Comparison of ENCODE assay signal across 7 mouse cellular contexts in genomic region chr5:93266883-93267704, GRCm38 (mm10). TPM values are rescaled to one million over a fixed set of nuclear protein-coding genes. Genes with fewer than 3 reads are reported as not detected.
A peak's percentile ranks its signal among the peaks of the same experiment; 100 is the strongest.
DNase-seq lines count a peak whose midpoint lies in the region; ATAC-seq lines count a peak whose summit lies in the region.

Ccng2 (plus strand) TSS chr5:93267257.

- H3K4me1 ChIP-seq in embryonic facial prominence, embryonic 12.5 days, result peaks cover 13% of the 10 kb centered on the region
- peaks cover 7% of the 10 kb centered on the region; the same call in 1 of the 2 replicates for H3K4me1 ChIP-seq in limb, embryonic 11.5 days (ENCODE audit: control insufficient read depth, insufficient read depth, low read length)
- H3K4me1 ChIP-seq in midbrain, embryonic 14.5 days (ENCODE audit: control insufficient read depth, insufficient read depth, low read length), result peaks cover 21% of the 10 kb centered on the region

- H3K4me3 ChIP-seq in embryonic facial prominence, embryonic 12.5 days, result peak within 1 kb of the TSS; percentile 83
- H3K4me3 ChIP-seq in limb, embryonic 11.5 days (ENCODE audit: low read depth, low read length), result peak within 1 kb of the TSS; percentile 95
- peak within 1 kb of the TSS; percentile 99 for H3K4me3 ChIP-seq in midbrain, embryonic 14.5 days (replicated peaks; ENCODE audit: low read depth, low read length)

- no peaks in the 10 kb centered on the region for H3K27me3 ChIP-seq in embryonic facial prominence, embryonic 12.5 days
- H3K27me3 ChIP-seq in limb, embryonic 11.5 days (ENCODE audit: control insufficient read depth, insufficient read depth, low read length), result no peaks in the 10 kb centered on the region
- H3K27me3 ChIP-seq in midbrain, embryonic 14.5 days (ENCODE audit: control insufficient read depth, insufficient read depth, low read length), result no peaks in the 10 kb centered on the region

- peak; percentile 93 for DNase-seq in adrenal gland, postnatal 25 days
- peak; percentile 100 for DNase-seq in heart, adult 11 months
- peak; percentile 96 for DNase-seq in kidney, adult 18-20 months
- peak; percentile 94 for DNase-seq in limb, embryonic 11.5 days (ENCODE audit: low spot score)
- DNase-seq in midbrain, embryonic 14.5 days, result peak; percentile 98
- peak; percentile 90 to 93 for DNase-seq in spleen, adult 18-20 months

- WGBS in embryonic facial prominence, embryonic 12.5 days, result under 1% methylated on average over 54 of the region's 54 CpGs
- 1% methylated on average over 54 of the region's 54 CpGs for WGBS in limb, embryonic 11.5 days
- WGBS in midbrain, embryonic 14.5 days, result under 1% methylated on average over 54 of the region's 54 CpGs

- H3K9me3 ChIP-seq in embryonic facial prominence, embryonic 12.5 days, result no peaks in the 10 kb centered on the region
- no peaks in the 10 kb centered on the region for H3K9me3 ChIP-seq in limb, embryonic 11.5 days (ENCODE audit: control insufficient read depth, low read length)
- H3K9me3 ChIP-seq in midbrain, embryonic 14.5 days (ENCODE audit: control insufficient read depth, low read length), result no peaks in the 10 kb centered on the region

- peak; percentile 94 for ATAC-seq in embryonic facial prominence, embryonic 12.5 days (ENCODE audit: insufficient number of reproducible peaks, insufficient read depth, low FRiP score, low TSS enrichment)
- peak; percentile 97 for ATAC-seq in limb, embryonic 11.5 days (ENCODE audit: insufficient number of reproducible peaks, low FRiP score, low TSS enrichment, low read depth)
- peak; percentile 96 for ATAC-seq in midbrain, embryonic 14.5 days (ENCODE audit: low FRiP score, low TSS enrichment)

- H3K36me3 ChIP-seq in embryonic facial prominence, embryonic 12.5 days, result peaks cover 24% of the 10 kb centered on the region
- H3K36me3 ChIP-seq in limb, embryonic 11.5 days (ENCODE audit: control insufficient read depth, insufficient read depth, low read length), result peaks cover 7% of the 10 kb centered on the region; the same call in 1 of the 2 replicates
- H3K36me3 ChIP-seq in midbrain, embryonic 14.5 days (ENCODE audit: control insufficient read depth, insufficient read depth, low read length), result peaks cover 26% of the 10 kb centered on the region

- peak within 1 kb of the TSS; percentile 57 for H3K4me2 ChIP-seq in embryonic facial prominence, embryonic 12.5 days (replicated peaks)
- peak within 1 kb of the TSS; percentile 48 for H3K4me2 ChIP-seq in limb, embryonic 11.5 days (ENCODE audit: low read depth, severe bottlenecking)
- peak within 1 kb of the TSS; percentile 74 for H3K4me2 ChIP-seq in midbrain, embryonic 14.5 days (ENCODE audit: low read length)

- peak within 1 kb of the TSS; percentile 96 for H3K27ac ChIP-seq in embryonic facial prominence, embryonic 12.5 days
- peak within 1 kb of the TSS; percentile 92 for H3K27ac ChIP-seq in limb, embryonic 11.5 days (replicated peaks; ENCODE audit: low read depth, low read length)
- peak within 1 kb of the TSS; percentile 97 for H3K27ac ChIP-seq in midbrain, embryonic 14.5 days (replicated peaks; ENCODE audit: low read depth, low read length)

- peak within 1 kb of the TSS; percentile 95 for H3K9ac ChIP-seq in embryonic facial prominence, embryonic 12.5 days
- H3K9ac ChIP-seq in limb, embryonic 11.5 days (ENCODE audit: low read length), result peak within 1 kb of the TSS; percentile 98
- peak within 1 kb of the TSS; percentile 98 for H3K9ac ChIP-seq in midbrain, embryonic 14.5 days (replicated peaks; ENCODE audit: low read length)

RNA-seq across cellular contexts. Expression of gene Ccng2, which starts in this region (rescaled TPM):
- 23.4 and 24.8 TPM in 2 replicates for total RNA-seq in adrenal gland, postnatal 25 days (2021)
- polyA plus RNA-seq in embryonic facial prominence, embryonic 12.5 days (2016; fragmentation: Nextera tagmentation; extraction: Ambion mirVana), result 98.0 and 104 TPM in 2 replicates
- 79.1 and 86.8 TPM in 2 replicates for polyA plus RNA-seq in limb, embryonic 11.5 days (2014; fragmentation: Nextera tagmentation; extraction: Ambion mirVana)
- polyA plus RNA-seq in midbrain, embryonic 14.5 days (2014; fragmentation: Nextera tagmentation; extraction: Ambion mirVana), result 81.7 and 108 TPM in 2 replicates

Comparison
In these comparisons a context has a peak if more than half of its experiments do, and no peak if none do; other contexts are left out.
1. Peak in every context shown above with its lines: DNase-seq, ATAC-seq, H3K4me3 ChIP-seq and H3K27ac ChIP-seq.